Mouse (Mus musculus) skeletal muscle tissue, adult 2 months (tissue): ENCODE results near the gene Sf3a3.
A peak's percentile ranks its signal among the peaks of the same experiment; 100 is the strongest.

Source experiments
- DNase-seq: peaks from one replicate; pipeline ENCODE4 v3.0.0-alpha.2; 2012; ENCODE audit warnings: low read depth, low spot score

Gene Sf3a3

GRCm38 (mm10) chr4:124714545-124715481 lies at the start of gene Sf3a3:
TSS of gene Sf3a3 (plus strand) at chr4:124714776.
- peak; percentile 91 for DNase-seq

DNA sequence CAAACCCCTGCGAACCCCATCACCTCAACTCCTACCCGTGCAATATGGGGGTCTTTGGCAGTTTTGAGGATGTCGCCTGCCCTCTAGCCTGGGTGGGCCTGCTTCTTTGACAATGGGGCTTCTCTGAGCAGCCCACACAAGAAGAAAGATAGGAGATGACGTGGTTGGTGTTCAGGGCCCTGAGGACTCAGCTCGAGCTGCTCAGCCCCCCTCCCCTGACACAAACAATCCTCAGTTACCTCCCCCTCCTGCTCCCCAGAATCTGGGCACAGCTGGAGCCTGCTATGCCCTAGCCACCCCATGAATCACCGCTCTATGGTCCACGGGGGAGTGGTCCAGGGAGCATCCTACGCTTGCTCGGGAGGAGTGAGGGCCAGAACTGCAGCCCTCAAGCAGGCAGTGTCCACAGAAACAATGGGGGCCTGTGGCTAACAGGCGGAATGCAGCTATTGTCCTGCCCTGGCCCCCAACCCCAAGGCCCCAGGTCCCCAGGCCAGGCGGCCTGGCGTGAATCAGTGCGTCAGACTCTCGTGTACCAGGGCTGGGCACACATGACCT lies 47.0 kb upstream of the Sf3a3 start:
- DNase-seq, result no peak

DNA sequence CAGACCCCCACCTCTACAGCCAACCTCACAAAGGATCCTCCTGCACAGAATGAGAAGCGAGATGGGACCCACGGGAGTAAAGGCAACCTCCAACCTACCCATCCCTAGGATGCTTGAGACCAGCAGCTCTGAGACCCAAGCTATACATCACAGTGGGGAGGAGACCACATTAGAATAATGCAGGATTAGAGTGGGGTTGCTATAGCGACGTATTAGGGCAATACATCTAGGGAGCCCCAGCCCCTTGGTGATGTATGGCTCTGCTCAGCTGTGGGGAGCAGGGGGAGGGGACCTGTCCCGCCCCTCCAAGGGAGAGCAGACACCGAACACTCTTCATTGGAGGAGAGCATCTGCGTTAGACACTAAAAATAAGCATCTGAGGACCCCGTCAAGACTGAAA lies 46.5 kb upstream of the Sf3a3 start:
- DNase-seq, result no peak

DNA sequence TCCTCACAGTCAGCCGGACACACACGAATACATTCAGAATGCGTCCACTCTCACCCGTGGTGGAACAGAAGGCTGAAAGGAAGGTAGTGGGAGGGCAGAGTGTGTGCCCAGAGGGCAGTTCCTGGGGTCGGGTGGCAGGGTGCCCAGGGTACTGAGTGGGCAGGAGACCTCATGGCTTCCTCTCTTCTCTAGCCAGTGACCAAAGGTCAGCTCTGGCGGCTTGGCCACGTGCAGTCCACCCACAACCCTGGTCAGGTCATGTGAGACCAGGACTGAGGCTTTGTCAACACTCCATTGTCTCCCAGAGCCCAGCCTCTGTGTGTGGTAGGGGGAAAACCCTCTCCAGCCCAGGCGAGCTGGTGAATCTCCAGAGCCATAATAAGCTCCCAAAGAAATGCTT lies 44.3 kb upstream of the Sf3a3 start:
- DNase-seq, result no peak

- no peak for DNase-seq
These were observed 43.0 kb upstream of the Sf3a3 start for GRCm38 (mm10) chr4:124671583-124671982.

DNA sequence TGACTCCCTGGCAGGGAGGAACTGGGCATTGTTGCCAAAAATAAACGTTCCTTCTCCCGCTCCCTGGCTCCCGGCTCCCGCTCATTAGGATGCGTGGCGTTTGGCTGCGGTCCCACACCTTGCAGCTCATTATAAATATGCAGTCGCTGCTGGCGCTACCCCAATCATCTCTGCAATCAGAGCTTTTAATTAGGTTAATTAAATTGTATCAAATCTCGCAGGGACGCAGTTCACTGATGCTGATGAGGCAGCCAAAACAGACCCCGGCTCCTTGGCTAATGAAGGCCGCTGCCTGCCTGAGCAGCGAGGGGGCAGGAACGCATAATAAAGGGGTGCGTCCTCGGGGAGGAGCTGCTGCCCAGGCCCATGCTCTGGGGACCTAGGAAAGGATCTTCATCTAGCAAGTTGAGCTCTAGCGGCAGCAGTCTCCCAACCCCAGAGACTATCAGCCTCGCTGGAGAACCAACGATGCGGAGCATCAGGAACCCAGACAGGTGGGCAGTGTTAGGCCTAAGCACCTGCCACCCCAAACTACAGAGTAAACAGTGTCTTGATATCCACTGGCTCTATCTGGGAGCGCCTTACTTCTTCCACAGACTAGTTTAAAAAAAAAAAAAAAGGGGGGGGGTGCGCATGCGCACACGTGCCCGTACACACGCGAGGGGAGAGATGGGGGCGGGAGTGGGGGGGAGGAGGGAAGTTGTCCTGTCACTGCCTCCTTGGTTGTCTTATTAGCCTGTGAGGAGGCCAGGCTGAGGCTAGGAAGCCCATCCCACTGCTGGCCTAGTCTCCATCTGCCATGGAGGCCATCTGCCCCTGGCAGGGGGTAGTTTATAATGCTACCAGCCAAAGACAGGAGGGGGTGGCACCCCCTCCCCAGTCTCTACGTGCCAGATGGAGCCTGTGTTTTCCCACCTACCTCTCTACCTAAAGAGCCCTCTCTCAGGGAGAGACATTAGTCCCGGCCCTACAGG lies 41.9 kb upstream of the Sf3a3 start:
- DNase-seq, result no peak

DNA sequence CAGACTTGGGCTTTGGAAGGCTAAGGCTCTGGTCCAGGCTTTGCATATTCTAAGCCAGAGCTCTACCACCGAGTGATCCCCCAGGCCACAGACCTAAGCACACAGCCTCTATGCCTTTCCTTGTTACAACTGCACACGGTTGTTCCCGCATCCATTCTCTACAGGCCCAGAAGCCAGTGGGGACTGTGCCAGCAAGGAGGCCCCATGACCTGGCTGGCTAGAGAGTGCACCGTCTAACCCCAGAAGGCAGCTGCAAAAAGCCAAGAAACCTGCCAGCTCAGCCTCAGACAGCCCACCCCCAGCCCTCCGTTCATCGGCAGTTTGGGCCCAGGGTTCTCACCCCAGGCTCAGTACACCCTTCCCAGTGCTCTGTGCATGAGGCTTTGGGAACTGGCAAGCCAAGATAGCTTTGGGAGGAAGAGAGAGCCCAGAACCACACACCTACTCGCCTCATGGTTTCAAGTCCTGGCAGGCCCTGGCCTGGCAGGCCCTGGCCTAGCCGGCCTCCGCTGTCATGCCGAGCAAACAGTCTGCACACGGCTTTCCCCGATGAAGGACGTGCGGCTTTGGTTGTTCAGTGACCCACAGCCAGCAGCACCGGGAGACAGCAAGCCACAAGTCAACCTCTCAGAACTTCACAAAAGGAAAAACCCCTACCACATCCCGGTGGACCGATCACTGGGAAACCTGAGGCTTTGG lies 40.1 kb upstream of the Sf3a3 start:
- no peak for DNase-seq

DNA sequence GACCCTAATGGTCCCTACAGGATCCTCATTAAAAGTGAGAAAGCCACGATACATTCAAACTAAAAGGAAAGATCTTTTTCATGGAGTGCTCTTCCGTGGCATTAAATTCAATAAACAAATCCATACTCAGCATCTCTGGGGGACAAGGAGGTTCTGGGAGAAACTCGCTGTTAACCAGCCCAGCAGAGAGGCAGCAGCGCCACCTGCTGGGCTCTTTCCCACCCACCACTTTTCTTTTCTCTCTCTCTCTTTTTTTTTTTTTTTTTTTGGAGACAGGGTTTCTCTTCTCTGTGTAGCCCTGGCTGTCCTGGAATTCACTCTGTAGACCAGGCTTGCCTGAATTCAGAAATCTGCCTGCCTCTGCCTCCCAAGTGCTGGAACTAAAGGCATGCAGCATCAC lies 39.5 kb upstream of the Sf3a3 start:
- peak; percentile 48 for DNase-seq

- DNase-seq, result no peak
These were observed 38.6 kb upstream of the Sf3a3 start for GRCm38 (mm10) chr4:124675958-124676357.

- DNase-seq, result no peak
These were observed 32.3 kb upstream of the Sf3a3 start for GRCm38 (mm10) chr4:124682270-124682669.

DNA sequence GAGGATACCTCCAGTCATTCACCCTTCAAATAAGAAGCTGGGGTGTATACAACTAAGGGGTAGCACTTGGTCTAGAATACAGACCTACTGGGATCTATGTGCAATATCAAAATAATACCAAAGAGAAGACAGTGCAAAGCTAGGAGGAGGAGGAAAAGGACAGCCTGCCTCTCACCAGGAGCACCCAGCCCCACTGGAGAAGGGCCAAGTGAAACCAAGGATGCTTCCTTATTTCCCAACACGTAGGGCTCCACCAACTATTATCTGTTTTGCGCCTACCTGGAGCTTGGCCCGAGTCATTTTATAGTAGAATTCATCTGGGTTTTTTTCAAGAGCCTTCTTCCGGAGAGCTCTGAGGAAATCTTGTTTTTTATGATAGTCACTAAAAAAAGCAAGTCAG lies 31.1 kb upstream of the Sf3a3 start:
- DNase-seq, result no peak

DNA sequence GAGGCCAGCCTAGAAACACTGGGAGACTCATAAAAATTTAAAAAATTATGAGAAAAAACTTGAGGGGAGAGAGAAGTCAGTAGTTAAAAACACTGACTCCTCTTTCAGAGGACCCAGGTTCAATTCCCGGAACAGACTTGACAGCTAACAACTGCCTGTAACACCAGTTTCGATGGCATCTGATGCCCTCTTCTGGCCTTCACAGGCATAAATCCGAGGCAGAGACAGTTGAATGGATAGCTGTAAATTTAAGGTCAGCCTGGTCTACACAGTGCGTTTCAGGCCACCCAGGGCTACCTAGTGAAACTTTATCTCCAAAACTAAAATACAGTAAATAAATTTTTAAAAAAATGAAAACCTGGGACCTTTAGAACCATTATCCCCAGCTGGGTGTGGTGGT lies 29.6 kb upstream of the Sf3a3 start:
- DNase-seq, result no peak

GRCm38 (mm10) chr4:124685453-124685852 lies 29.1 kb upstream of the Sf3a3 start:
- DNase-seq, result no peak

GRCm38 (mm10) chr4:124685897-124686402 lies 28.6 kb upstream of the Sf3a3 start:
- no peak for DNase-seq

DNA sequence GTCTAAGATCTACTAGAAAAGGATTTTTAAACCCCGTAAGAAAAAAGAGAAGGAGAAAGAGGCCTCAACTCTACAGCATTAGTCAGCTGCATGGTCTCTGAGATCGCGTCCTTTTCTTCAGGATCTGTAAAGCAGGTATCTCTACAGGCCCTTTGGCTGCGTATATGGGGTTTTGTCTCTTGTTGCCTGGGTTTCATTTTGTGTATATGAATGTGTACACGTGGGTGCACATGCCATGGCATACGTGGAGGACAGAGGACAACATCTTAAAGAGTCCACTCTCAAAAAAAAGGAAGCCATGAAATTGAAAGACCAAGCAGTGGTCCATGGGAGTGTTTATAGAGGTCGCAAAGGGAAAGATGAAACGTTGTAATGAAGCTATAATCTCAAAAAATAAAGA lies 23.1 kb upstream of the Sf3a3 start:
- no peak for DNase-seq

GRCm38 (mm10) chr4:124692416-124692861 lies 22.1 kb upstream of the Sf3a3 start:
- no peak for DNase-seq

- DNase-seq, result peak; percentile 91
These were observed 21.3 kb upstream of the Sf3a3 start, which contains the start of gene Utp11 for GRCm38 (mm10) chr4:124693135-124693894. TSS of gene Utp11 (minus strand) at chr4:124693600.

DNA sequence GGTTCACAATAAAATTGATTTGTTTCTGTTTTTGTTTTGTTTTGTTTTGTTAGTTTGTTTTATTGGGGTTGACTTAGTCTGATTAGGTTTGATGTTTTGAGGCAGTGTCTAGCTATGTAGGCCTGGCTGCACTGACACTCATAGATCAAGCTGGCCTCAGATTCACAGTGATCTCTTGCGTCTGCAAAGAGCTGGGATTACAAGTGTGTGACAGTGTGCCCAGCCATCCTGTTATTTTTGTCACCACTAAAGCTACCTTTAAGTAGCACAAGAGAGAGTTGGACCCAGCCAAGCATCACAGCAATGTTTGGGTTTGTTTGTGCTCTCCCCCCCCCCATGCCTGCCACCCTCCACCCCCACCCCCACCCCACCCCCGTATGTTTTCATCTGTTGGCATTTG lies 20.0 kb upstream of the Sf3a3 start:
- DNase-seq, result peak; percentile 77

- DNase-seq, result peak; percentile 90
These were observed 18.6 kb upstream of the Sf3a3 start for GRCm38 (mm10) chr4:124695786-124696516.

GRCm38 (mm10) chr4:124699791-124700190 lies 14.8 kb upstream of the Sf3a3 start:
- peak; percentile 90 for DNase-seq
